Mouse (Mus musculus) lung, embryonic 14.5 days (tissue): ENCODE data around the gene Taok3. TPM values are rescaled to one million over a fixed set of nuclear protein-coding genes. Genes with fewer than 3 reads are reported as not detected.

Experiments
- ATAC-seq: fragments of 200-750 bp; cut with Nextera tagmentation; 2 replicates; pipeline ENCODE4 v1.8.0; 2017; ENCODE audit warnings: mild to moderate bottlenecking, moderate TSS enrichment, moderate library complexity; ENCODE audit not compliant: insufficient read depth
- DNase-seq: peaks from one replicate; pipeline ENCODE4 v3.0.0-alpha.2; 2015
- H3K27ac ChIP-seq: fragments of 300-500 bp; sonication (generic); 2 replicates; pipeline ENCODE4 v1.5.1; 2014; ENCODE audit warnings: low read depth, mild to moderate bottlenecking, moderate library complexity
- H3K27me3 ChIP-seq: fragments of 300-500 bp; sonication (generic); 2 replicates; pipeline ENCODE4 v1.6.1; 2014; ENCODE audit warnings: low read length, control low read depth; ENCODE audit not compliant: insufficient read depth
- H3K36me3 ChIP-seq: fragments of 300-500 bp; sonication (generic); 2 replicates; pipeline ENCODE4 v1.6.1; 2014; ENCODE audit warnings: control low read depth; ENCODE audit not compliant: insufficient read depth
- H3K4me1 ChIP-seq: fragments of 300-500 bp; sonication (generic); 2 replicates; pipeline ENCODE4 v1.6.1; 2014; ENCODE audit warnings: antibody characterized with exemption, control low read depth; ENCODE audit not compliant: insufficient read depth
- H3K4me2 ChIP-seq: fragments of 300-500 bp; sonication (generic); 2 replicates; pipeline ENCODE4 v1.6.1; 2014; ENCODE audit warnings: mild to moderate bottlenecking
- H3K4me3 ChIP-seq: fragments of 300-500 bp; sonication (generic); 2 replicates; pipeline ENCODE4 v1.5.1; 2014; ENCODE audit warnings: low read depth, low read length
- H3K9ac ChIP-seq: fragments of 300-500 bp; sonication (generic); 2 replicates; pipeline ENCODE4 v1.6.1; 2014
- H3K9me3 ChIP-seq: fragments of 300-500 bp; sonication (generic); 2 replicates; pipeline ENCODE4 v1.6.1; 2016; ENCODE audit warnings: low read depth, low read length, control low read depth
- CTCF ChIP-seq: IDR thresholded peaks from 2 replicates; pipeline ENCODE4 v1.5.1; 2016; ENCODE audit warnings: antibody characterized with exemption, low read depth
- WGBS: fragments of 180-500 bp; shearing (Covaris S2); extraction: QIAGEN DNeasy Blood & Tissue Kit; methylation state at CpG from one replicate; pipeline ENCODE4 v1.1.7; 2014; 5-methylcytosine and 5-hydroxymethylcytosine counted together
- polyA plus RNA-seq: library from polyadenylated mRNA; unstranded; fragments of >200 nt; fragmentation: Nextera tagmentation; extraction: Ambion mirVana; gene quantifications from 2 replicates; pipeline ENCODE4 v1.2.1, GENCODE M21; 2014

Taok3 gene
- polyA plus RNA-seq, 1 experiment from 2014 or later: 18.8 TPM

GRCm38 (mm10) chr5:117140374-117140773 lies 20.4 kb downstream of the Taok3 start:
- no peaks in the 10 kb centered on the region for H3K36me3 ChIP-seq
- no peak for ATAC-seq
- WGBS: 69% methylated on average over 7 of the region's 7 CpGs

GRCm38 (mm10) chr5:117143721-117144135 lies 23.8 kb downstream of the Taok3 start:
- ATAC-seq: no peak; the same call in 1 of the 2 replicates
- WGBS: 42% methylated on average over 9 of the region's 9 CpGs
- Histone ChIP-seq H3K9ac (no peak overlapping the region), H3K4me1 (no peaks in the 10 kb centered on the region), H3K4me3 (no peak overlapping the region), H3K4me2 (no peak overlapping the region), H3K9me3 (no peaks in the 10 kb centered on the region), H3K36me3 (no peaks in the 10 kb centered on the region), H3K27me3 (no peaks in the 10 kb centered on the region), H3K27ac (no peak overlapping the region)
- peak; percentile 75 for TF ChIP-seq CTCF
- peak; percentile 64 for DNase-seq

More at GRCm38 (mm10) chr5:117140374-117140773, 20.4 kb downstream of the Taok3 start:
- no peaks in the 10 kb centered on the region for H3K9me3 ChIP-seq
- H3K4me1 ChIP-seq: peaks cover 7% of the 10 kb centered on the region; the same call in 1 of the 2 replicates
- no peak overlapping the region for H3K27ac ChIP-seq
- DNase-seq: no peak
- H3K27me3 ChIP-seq: no peaks in the 10 kb centered on the region
- no peak overlapping the region for H3K9ac ChIP-seq
- no peak for TF ChIP-seq CTCF
- H3K4me3 ChIP-seq: no peak overlapping the region
- H3K4me2 ChIP-seq: no peak overlapping the region

DNA sequence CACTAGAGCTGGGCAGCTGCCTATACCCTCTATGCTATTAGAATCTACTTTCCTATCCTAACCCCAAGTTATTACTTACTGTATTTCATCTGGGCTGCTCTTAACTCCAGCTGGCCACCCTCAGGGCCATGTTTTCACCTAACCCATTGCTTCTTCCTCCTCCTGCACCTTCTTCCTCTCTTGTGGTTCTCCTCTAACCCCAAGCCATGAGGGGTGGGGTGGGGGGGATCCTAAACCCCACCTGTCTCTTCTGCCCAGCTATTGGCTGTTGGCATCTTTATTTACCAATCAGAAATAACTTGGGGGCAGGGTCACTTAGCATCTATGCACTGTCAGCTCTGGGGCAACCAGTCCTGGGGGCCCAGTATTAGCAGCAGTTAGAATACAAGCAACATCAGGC lies 26.2 kb downstream of the Taok3 start:
- Histone ChIP-seq H3K4me1 (no peaks in the 10 kb centered on the region), H3K9ac (no peak overlapping the region), H3K9me3 (no peaks in the 10 kb centered on the region), H3K4me3 (no peak overlapping the region), H3K27me3 (no peaks in the 10 kb centered on the region), H3K4me2 (no peak overlapping the region), H3K36me3 (no peaks in the 10 kb centered on the region), H3K27ac (no peak overlapping the region)
- ATAC-seq (no peak), DNase-seq (no peak)
- TF ChIP-seq CTCF: no peak

DNA sequence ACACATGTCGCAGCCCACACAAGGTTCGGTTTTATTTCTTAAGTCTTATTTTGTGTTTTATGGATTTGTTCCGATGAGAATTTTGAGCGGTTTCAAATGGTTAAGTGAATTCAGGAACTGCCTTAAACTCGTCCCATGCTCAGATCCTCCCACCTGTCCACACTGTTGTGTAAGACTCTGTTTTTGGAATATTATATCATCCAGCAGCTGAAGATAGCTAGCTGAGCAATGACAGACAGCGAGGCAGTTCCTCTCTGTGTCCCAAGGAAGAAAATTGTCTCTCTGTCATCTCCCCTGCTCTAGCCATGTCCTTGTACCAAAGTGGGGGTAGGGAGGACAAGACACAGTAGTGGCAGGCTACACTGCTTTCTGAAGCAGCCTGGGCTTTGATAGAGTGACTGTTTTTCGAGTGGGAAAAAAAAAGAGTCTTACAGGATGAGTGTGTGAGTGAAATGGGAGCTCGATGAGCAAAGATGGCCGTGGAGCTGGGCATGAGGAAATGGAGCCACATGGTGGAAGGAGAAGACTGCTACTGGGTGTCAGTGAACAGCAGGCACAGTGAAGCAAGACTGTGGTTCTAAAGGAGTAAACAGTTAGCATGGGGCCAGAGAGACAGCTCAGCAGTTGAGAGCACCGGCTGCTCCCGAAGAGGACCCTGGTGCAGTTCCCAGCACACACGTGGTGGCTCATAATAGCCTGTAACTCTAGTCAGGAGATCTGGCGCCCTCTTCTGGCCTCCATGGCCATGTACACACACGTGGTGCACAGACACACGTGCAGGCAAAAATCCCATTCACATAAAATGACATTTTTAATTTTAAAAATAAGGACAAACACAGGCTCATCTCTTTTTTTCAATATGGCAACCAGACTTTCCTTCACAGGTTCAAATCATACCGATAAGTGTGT lies 27.5 kb downstream of the Taok3 start:
- Histone ChIP-seq H3K36me3 (no peaks in the 10 kb centered on the region), H3K4me2 (no peak overlapping the region), H3K27me3 (no peaks in the 10 kb centered on the region), H3K9me3 (no peaks in the 10 kb centered on the region), H3K27ac (no peak overlapping the region), H3K4me1 (no peaks in the 10 kb centered on the region), H3K4me3 (no peak overlapping the region), H3K9ac (no peak overlapping the region)
- 0 out of 2 replicates have a peak, but pooled peaks have one; percentile 14 for TF ChIP-seq CTCF
- ATAC-seq (no peak), DNase-seq (no peak)
- WGBS: 89% methylated on average over 16 of the region's 16 CpGs

- TF ChIP-seq CTCF: no peak
- Histone ChIP-seq H3K27me3 (no peaks in the 10 kb centered on the region), H3K9ac (no peak overlapping the region), H3K4me1 (no peaks in the 10 kb centered on the region), H3K36me3 (no peaks in the 10 kb centered on the region), H3K4me3 (no peak overlapping the region), H3K4me2 (no peak overlapping the region), H3K27ac (no peak overlapping the region), H3K9me3 (no peaks in the 10 kb centered on the region)
- no peak for DNase-seq
- 66% methylated on average over 16 of the region's 16 CpGs for WGBS
- no peak for ATAC-seq
These were observed 29.4 kb downstream of the Taok3 start for GRCm38 (mm10) chr5:117149054-117149942.

- Histone ChIP-seq H3K4me1 (no peaks in the 10 kb centered on the region), H3K27me3 (no peaks in the 10 kb centered on the region), H3K4me2 (no peak overlapping the region), H3K27ac (no peak overlapping the region), H3K9me3 (no peaks in the 10 kb centered on the region), H3K36me3 (no peaks in the 10 kb centered on the region), H3K4me3 (no peak overlapping the region), H3K9ac (no peak overlapping the region)
- 70% methylated on average over 5 of the region's 5 CpGs for WGBS
- DNase-seq (no peak), ATAC-seq (no peak)
- no peak for TF ChIP-seq CTCF
These were observed 30.1 kb downstream of the Taok3 start for GRCm38 (mm10) chr5:117150068-117150467.

- ATAC-seq (no peak), DNase-seq (no peak)
- no peak overlapping the region for H3K4me3 ChIP-seq
- no peaks in the 10 kb centered on the region for H3K27me3 ChIP-seq
- no peaks in the 10 kb centered on the region for H3K36me3 ChIP-seq
- no peak overlapping the region for H3K4me2 ChIP-seq
- H3K9ac ChIP-seq: no peak overlapping the region
- no peaks in the 10 kb centered on the region for H3K9me3 ChIP-seq
- peak; percentile 26; the same call in 1 of the 2 replicates for TF ChIP-seq CTCF
- no peaks in the 10 kb centered on the region for H3K4me1 ChIP-seq
- H3K27ac ChIP-seq: no peak overlapping the region
These were observed 33.0 kb downstream of the Taok3 start for GRCm38 (mm10) chr5:117152944-117153343.
